Mouse (Mus musculus) MEL (cell line): ENCODE measurements around the gene Ankdd1b.

Experiments used
- CTCF ChIP-seq, 3 experiments: IDR thresholded peaks in 2 of 3; conservative IDR thresholded peaks in 1 of 3; 2 replicates each; pipeline ENCODE4 v1.5.1; 2011 to 2012; ENCODE audit warnings: low read length in 3 of 3, low read depth in 2 of 3, mild to moderate bottlenecking in 2 of 3, improper control_type of control experiment in 1 of 3, inconsistent platforms in 1 of 3, mixed read lengths in 1 of 3, moderate library complexity in 1 of 3; ENCODE audit not compliant: control insufficient read depth in 1 of 3, insufficient read depth in 1 of 3, poor library complexity in 1 of 3, severe bottlenecking in 1 of 3
- NELFE ChIP-seq: IDR thresholded peaks from 2 replicates; pipeline ENCODE4 v1.6.1; 2011; ENCODE audit warnings: low read depth, low read length, improper control_type of control experiment
- USF1 ChIP-seq: IDR thresholded peaks from 2 replicates; pipeline ENCODE4 v1.6.1; 2014; ENCODE audit warnings: low read depth, mild to moderate bottlenecking, inconsistent platforms, low read length, improper control_type of control experiment, moderate library complexity

GRCm38 (mm10) chr13:96433648-96434190, 37.3 kb downstream of the Ankdd1b start:
- TF ChIP-seq USF1 (no peak), NELFE (no peak), CTCF (IDR thresholded peaks at IDR 0.05 in 2 of 3, conservative IDR thresholded peaks at IDR 0.05 in 1 of 3; ENCODE audit: control insufficient read depth in 1 of 3, insufficient read depth in 1 of 3, low read depth in 2 of 3, low read length in 3 of 3, poor library complexity in 1 of 3, severe bottlenecking in 1 of 3) (no peak)
